Mouse (Mus musculus): Measurements from ENCODE around the gene Aldh1l1. TPM values are rescaled to one million over a fixed set of nuclear protein-coding genes. Genes with fewer than 3 reads are reported as not detected.
A peak's percentile ranks its signal among the peaks of the same experiment; 100 is the strongest.

Gene Aldh1l1
- 10 to 100 TPM; 70.6 to 81.5 TPM for total RNA-seq (2021)
- long read RNA-seq, experiment 1, full-length matches to known transcripts: 50 of 92 reads
- long read RNA-seq, experiment 1, partial matches to known transcripts: 26 of 92 reads
- long read RNA-seq, experiment 1, other reads (novel, unspliced or antisense): 16 of 92 reads
- long read RNA-seq, experiment 2, full-length matches to known transcripts: 139 of 224 reads
- long read RNA-seq, experiment 2, partial matches to known transcripts: 46 of 224 reads
- long read RNA-seq, experiment 2, other reads (novel, unspliced or antisense): 39 of 224 reads

- DNase-seq (ENCODE audit: low spot score in 2 of 2): no peak
These were observed at the start of gene Aldh1l1 for GRCm38 (mm10) chr6:90486176-90486921. TSS of gene Aldh1l1 (plus strand) at chr6:90486427.

GRCm38 (mm10) chr6:90437041-90437440, 49.2 kb upstream of the Aldh1l1 start:
- DNase-seq (ENCODE audit: low spot score in 2 of 2): no peak

DNA sequence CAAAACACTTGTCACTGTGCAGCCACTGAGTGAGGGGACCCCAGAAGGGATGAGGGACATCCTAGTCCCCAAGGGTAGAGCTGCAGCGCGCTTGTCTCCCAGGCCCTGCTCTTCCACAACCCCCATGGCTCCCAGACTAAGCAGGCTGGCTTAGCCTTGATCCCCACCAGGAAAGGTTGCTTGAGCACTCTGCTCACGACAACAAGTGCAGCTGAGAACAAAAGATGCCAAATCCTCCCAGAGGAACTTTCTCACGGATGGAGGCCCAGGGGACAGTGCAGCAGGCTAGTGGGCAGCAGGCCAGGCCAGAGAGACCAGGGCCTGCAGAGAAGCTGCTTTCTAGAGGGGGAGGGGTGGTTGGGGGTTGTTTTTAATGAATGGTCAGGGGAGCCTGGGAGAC, 39.3 kb upstream of the Aldh1l1 start:
- no peak for DNase-seq (ENCODE audit: low spot score in 2 of 2)

DNA sequence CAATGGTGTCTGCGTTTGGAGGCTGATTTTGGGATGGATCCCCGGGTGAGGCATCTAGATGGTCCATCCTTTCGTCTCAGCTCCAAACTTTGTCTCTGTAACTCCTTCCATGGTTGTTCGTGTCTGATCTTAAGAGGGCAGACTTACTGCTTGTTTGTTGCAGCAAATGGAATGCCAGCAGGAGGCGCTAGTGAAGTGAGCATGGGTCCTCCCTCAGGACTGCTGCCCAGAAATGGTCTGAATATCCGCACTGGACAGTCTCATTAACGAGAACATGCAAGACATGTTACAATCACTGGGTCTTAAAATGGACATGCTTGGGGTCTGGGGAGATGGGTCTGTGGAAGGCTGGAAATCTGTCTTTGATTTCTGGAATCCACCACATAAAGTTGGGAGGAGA, 36.0 kb upstream of the Aldh1l1 start:
- DNase-seq (ENCODE audit: low spot score in 2 of 2): peak; percentile 48 to 76

DNA sequence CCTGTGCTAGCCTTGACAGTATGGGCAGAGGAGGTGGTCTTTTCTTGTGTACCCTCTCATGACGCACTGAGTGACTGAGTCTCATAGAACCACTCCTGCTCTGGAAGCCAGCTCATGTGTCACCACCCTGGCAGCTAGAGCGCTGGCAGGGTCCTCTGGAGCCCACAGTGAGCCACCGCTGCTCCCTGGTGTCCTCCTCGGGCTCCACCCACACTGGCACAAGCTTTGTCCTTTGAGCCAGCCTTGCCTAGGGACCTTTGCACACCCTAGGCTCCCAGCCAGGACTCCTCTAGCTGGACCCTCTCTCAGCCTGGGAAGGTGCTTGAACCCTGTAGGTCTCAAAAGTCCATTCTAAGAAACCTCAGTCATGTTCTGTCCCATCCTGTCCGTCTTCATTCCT, 35.5 kb upstream of the Aldh1l1 start:
- DNase-seq (ENCODE audit: low spot score in 2 of 2): no peak

- DNase-seq (ENCODE audit: low spot score in 2 of 2): no peak
These were observed 34.7 kb upstream of the Aldh1l1 start for GRCm38 (mm10) chr6:90451512-90451911.

GRCm38 (mm10) chr6:90452603-90453002, 33.6 kb upstream of the Aldh1l1 start:
- no peak for DNase-seq (ENCODE audit: low spot score in 2 of 2)

- DNase-seq (ENCODE audit: low spot score in 2 of 2): no peak
These were observed 32.5 kb upstream of the Aldh1l1 start for GRCm38 (mm10) chr6:90453751-90454150.

GRCm38 (mm10) chr6:90457421-90457820, 28.8 kb upstream of the Aldh1l1 start:
- no peak for DNase-seq (ENCODE audit: low spot score in 2 of 2)

GRCm38 (mm10) chr6:90461181-90461580, 25.0 kb upstream of the Aldh1l1 start:
- DNase-seq (ENCODE audit: low spot score in 2 of 2): no peak

GRCm38 (mm10) chr6:90461771-90462170, 24.5 kb upstream of the Aldh1l1 start:
- DNase-seq (ENCODE audit: low spot score in 2 of 2): no peak

DNA sequence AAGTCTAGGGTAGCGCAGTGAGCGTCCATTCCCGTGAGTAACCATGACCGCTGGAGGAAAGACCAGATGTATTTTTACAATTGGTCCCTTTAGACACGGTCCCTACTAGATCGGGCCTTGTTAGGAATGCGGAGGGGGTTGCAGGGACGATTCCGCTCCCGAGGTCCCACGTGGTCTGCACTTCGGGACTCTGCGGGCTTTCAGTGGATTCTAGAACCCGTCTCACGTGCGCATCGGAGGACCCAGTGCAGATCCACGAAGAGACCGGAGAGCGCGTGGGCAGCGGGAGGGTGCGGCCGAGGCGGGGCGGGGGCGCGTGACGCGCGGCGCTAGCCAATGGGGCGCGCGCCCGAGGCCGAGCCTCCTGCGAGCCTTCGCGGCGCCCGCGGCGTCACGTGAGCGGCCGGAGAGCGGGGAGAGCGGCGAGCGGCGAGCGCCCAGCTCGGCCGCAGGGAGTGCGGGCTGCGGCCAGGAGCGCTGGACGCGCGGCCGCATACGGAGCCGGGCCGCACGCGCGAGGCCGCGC, 24.0 kb upstream of the Aldh1l1 start, which contains the start of gene Klf15:
Gene Klf15 (plus strand): TSS at position 396 of the 526 bp plus-strand sequence.
- peak; percentile 37 to 43 for DNase-seq (ENCODE audit: low spot score in 2 of 2)

GRCm38 (mm10) chr6:90462841-90463227, 23.4 kb upstream of the Aldh1l1 start:
- no peak for DNase-seq (ENCODE audit: low spot score in 2 of 2)

DNA sequence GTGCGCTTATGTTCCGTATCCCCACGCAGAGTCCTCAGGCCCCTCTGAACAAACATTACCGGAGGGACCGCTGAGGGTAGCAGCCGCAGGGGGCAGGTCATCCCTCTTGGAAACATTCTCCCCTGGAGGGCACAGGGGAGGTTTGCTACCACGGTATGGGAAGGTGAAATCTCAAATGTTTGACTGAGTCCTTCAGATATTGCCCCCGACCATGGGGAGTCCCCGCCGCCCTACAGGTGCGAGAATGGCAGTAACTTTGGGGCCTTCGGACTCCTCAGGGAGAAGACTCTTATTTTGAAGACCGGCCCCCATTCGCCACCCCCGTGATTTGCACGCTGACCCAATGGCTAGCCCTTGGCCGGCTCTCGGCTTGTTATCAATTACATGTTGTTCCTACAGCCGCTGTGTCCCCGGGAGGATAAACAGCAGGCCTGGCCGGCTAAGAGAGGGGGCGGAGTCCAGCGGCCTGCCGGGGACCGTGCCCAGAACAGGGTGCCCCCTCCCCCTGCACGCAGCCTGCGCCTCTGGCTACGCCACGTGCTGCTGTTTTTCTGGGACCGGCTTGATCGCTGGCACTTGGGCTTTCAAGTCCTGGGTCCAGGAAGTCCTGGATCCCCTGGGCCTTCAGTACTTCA, 22.9 kb upstream of the Aldh1l1 start:
- peak; percentile 54 to 73 for DNase-seq (ENCODE audit: low spot score in 2 of 2)

DNA sequence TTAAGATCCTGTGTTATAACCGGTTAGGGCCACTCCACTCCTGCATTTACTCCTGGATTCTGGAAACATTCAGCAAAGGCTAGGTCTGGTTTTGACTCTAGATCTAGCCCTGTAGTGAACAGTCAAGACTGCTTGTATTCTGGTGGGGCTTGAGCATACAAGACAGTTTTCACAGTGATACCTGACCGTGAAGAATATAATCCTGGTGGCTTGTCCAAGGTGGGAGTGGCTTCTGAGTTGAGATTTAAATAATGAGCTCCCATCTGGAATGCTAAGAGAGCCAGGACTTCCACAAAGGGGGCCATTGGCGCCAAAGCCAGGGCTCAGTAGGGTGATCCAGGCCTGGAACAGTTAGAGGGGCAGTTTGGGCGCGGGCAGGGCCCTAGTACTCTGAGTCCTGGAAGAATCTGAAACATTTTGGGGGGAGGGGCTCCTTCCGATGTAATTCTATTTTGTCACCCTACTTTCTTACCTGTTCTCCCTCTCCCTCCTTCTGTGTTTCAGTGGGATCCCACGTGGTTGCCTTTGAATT, 22.3 kb upstream of the Aldh1l1 start:
- DNase-seq (ENCODE audit: low spot score in 2 of 2): no peak

DNA sequence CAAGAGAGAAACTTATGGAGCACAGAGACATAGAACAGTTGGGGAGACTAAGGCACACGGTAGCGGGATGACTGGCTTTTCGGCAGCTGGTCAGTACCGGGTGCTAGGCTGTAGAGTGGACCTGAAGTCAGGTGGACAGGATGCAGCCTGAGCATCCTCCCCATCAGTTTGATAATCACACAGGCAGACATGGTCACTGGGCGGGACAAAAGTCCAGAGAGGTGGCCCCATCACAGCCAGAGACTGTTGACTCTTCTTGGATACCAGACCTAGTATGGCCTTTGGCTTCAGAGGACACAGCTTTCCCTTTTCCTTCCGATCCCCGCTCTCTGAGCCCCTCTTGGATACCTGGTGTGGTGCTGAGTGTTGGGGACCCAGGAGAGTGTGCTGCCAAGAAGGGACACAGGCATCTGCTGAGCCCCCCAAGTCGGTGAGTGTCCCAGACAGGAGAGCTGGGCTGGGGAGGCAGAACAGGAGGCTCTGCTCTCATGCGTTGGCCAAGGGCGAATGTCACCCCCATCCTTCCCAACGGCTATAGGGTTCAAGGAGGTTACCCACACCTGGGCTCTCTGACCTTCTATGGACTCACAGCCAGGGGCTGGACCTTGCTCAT, 21.1 kb upstream of the Aldh1l1 start:
- no peak for DNase-seq (ENCODE audit: low spot score in 2 of 2)

DNA sequence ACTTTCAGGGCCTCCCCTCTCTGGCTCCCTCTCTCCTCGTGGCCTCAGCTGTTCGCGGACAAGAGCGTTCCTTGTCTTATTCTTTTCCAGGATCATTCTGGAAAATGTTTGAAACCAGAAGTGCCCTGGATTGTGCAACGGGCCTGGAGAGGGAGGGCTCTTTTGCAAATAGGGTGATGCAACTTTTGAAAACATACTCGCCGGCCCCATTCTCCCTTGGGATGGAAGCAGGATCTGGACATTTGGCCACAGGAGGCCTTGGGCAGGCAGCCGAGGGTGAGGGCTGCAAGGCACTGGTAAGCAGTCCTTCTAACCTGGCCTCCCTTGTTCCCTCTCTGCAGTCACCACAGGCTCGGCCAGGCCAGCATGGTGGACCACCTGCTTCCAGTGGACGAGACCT, 20.1 kb upstream of the Aldh1l1 start:
- no peak for DNase-seq (ENCODE audit: low spot score in 2 of 2)

DNA sequence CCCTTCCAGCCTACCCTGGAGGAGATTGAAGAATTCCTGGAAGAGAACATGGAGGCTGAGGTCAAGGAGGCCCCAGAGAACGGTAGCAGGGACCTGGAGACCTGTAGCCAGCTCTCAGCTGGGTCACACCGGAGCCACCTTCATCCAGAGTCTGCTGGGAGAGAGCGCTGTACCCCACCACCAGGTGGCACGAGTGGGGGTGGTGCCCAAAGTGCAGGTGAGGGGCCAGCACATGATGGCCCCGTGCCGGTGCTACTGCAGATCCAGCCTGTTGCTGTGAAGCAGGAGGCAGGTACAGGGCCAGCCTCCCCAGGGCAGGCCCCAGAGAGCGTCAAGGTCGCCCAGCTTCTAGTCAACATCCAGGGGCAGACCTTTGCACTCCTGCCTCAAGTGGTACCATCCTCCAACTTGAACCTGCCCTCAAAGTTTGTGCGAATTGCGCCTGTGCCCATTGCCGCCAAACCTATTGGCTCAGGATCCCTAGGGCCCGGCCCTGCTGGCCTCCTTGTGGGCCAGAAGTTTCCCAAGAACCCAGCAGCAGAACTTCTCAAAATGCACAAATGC, 19.3 kb upstream of the Aldh1l1 start:
- no peak for DNase-seq (ENCODE audit: low spot score in 2 of 2)

GRCm38 (mm10) chr6:90468216-90468615, 18.0 kb upstream of the Aldh1l1 start:
- DNase-seq (ENCODE audit: low spot score in 2 of 2): no peak

DNA sequence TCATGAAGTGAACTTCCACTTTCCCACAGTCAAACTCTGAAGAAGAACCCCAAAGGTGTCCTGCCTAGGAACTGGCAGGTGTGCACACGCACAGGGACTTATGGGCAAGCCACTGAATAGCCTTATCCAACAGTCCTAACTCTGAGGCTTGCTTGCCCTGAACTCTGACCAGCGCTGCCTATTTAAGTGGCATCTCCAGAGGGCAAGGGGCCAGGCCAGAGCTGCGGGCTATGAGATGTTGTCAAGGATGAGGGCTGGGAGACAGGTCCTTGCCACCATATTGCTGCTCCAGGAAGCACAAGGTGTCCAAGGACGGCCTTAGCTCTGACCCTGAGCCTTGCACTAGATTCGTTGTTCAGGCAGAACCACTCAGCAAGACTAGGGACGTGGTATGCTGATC, 17.2 kb upstream of the Aldh1l1 start:
- no peak for DNase-seq (ENCODE audit: low spot score in 2 of 2)

- no peak for DNase-seq (ENCODE audit: low spot score in 2 of 2)
These were observed 16.0 kb upstream of the Aldh1l1 start for GRCm38 (mm10) chr6:90470255-90470654.

Measured in adrenal gland, postnatal 4 days (tissue).